8 mouse cellular contexts compared by ENCODE assay signal in the genomic region with DNA sequence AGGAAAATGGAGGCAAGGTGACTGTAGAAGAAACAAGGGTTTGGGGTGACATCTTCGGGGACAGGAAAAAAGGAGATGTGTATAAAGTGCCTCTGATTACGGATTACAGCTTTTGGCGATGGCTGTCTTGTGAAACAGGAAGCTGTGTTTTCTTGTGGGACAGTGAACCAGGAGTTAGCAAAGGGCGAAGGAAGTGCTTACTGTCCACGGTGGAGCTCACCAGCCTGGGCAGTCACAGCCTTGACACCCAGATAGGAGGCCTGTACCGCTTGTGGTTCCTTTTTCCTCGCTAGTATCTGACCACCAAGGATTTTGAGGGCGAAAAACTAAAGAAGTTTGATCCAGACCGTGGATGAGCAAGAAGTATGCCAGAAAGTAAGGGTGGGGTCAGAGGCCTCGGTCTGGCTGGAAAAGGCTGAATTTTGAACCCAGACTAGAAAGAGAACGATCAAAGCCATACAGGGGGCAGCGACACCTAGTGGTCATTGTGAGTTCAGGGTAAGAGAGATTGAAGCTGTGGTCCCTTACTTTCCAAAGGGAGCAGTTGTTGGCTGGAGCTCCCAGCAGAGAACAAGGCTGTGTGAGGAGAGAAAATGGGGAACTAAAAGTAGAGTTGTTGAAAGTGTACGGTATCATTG. TPM values are rescaled to one million over a fixed set of nuclear protein-coding genes. Genes with fewer than 3 reads are reported as not detected.
DNase-seq lines count a peak whose midpoint lies in the region; ATAC-seq and TF ChIP-seq lines count a peak whose summit lies in the region.

No protein-coding gene starts in this region.

- 0 out of 2 replicates have a peak, but pooled peaks have one; percentile 22 for ATAC-seq in forebrain, embryonic 13.5 days

- H3K27me3 ChIP-seq in forebrain, embryonic 13.5 days, result no peaks in the 10 kb centered on the region

- H3K4me3 ChIP-seq in ES-E14 (ENCODE audit: insufficient read depth in 1 of 2, low read depth in 1 of 2, low read length in 2 of 2, poor library complexity in 1 of 2, severe bottlenecking in 1 of 2), result no peak overlapping the region
- no peak overlapping the region for H3K4me3 ChIP-seq in forebrain, embryonic 13.5 days

- H3K36me3 ChIP-seq in ES-E14 (ENCODE audit: control insufficient read depth, insufficient read depth, low read length, poor library complexity, severe bottlenecking), result no peaks in the 10 kb centered on the region
- H3K36me3 ChIP-seq in forebrain, embryonic 13.5 days (ENCODE audit: poor library complexity, severe bottlenecking), result peaks cover 13% of the 10 kb centered on the region

- WGBS in forebrain, embryonic 13.5 days, result 47% methylated on average over 13 of the region's 13 CpGs

- H3K9ac ChIP-seq in ES-E14 (ENCODE audit: insufficient read depth, low read depth, low read length, poor library complexity, severe bottlenecking), result no peak overlapping the region
- H3K9ac ChIP-seq in forebrain, embryonic 13.5 days, result no peak overlapping the region

- 0 out of 2 replicates have a peak overlapping the region, but pooled peaks have one; percentile 65 for H3K4me2 ChIP-seq in forebrain, embryonic 13.5 days

- peaks cover 3 to 5% of the 10 kb centered on the region in 2 experiments; a peak in 2 of 4 replicates for H3K4me1 ChIP-seq in ES-E14 (ENCODE audit: control insufficient read depth in 2 of 2, insufficient read depth in 2 of 2, low read length in 2 of 2, poor library complexity in 1 of 2)
- H3K4me1 ChIP-seq in forebrain, embryonic 13.5 days, result peaks cover 12% of the 10 kb centered on the region; the same call in 1 of the 2 replicates

- in situ Hi-C loops in ES-E14 (cut with MboI; ENCODE audit: low sequenced_read_pairs in 2 of 2, unreplicated experiment in 2 of 2), result no loop called here

- H3K27ac ChIP-seq in ES-E14 (ENCODE audit: insufficient read depth, low read depth, low read length, poor library complexity, severe bottlenecking), result no peak overlapping the region
- no peak overlapping the region for H3K27ac ChIP-seq in forebrain, embryonic 13.5 days

- intact Hi-C loops in heart, postnatal 36 days (cut with DNase I), result loop anchor here (1.0 kb wide), 1 partner anchor 51 kb away; no protein-coding TSS in a partner anchor

- no peaks in the 10 kb centered on the region for H3K9me3 ChIP-seq in ES-E14 (ENCODE audit: control insufficient read depth, insufficient read depth, low read depth, low read length)
- H3K9me3 ChIP-seq in forebrain, embryonic 13.5 days (replicated peaks), result no peaks in the 10 kb centered on the region

- DNase-seq in ES-E14 (ENCODE audit: low read depth, low spot score), result peak; percentile 87
- peak; percentile 87 for DNase-seq in c-Kit-positive CD71-positive TER-119-positive erythroid progenitor cells, embryonic 14.5 days (ENCODE audit: low spot score)
- peak; percentile 78 to 81 for DNase-seq in heart, postnatal 36 days
- DNase-seq in layer of hippocampus, postnatal 14 days (ENCODE audit: low spot score in 2 of 2), result peak; percentile 73 to 75
- DNase-seq in lung, postnatal 25 days (ENCODE audit: low spot score), result peak; percentile 79
- DNase-seq in retina, adult 2 months (ENCODE audit: low read depth, low spot score), result peak; percentile 38
- peak; percentile 72 to 75 for DNase-seq in thymus, postnatal 36 days

TF ChIP-seq in ES-E14, 5 proteins besides CTCF, POLR2A, EP300 and RAD21:
- TF ChIP-seq ZC3H11A (IDR thresholded peaks at IDR 0.05; ENCODE audit: borderline replicate concordance, low read depth, low read length) (no peak), HCFC1 (IDR thresholded peaks at IDR 0.05; ENCODE audit: borderline replicate concordance, insufficient read depth, low read length) (no peak), CHD2 (IDR thresholded peaks at IDR 0.05; ENCODE audit: low read depth, low read length) (no peak), MAFK (IDR thresholded peaks at IDR 0.05; ENCODE audit: insufficient read depth, low read depth, low read length) (no peak)

RNA-seq across cellular contexts. Expression of gene Gng10, which starts 1.7 kb away (rescaled TPM):
- total RNA-seq in ES-E14 (2012; rRNA removed), result 12.6 and 25.3 TPM in 2 replicates
- 149 and 156 TPM in 2 replicates for polyA plus RNA-seq in forebrain, embryonic 13.5 days (2015; fragmentation: Nextera tagmentation; extraction: Ambion mirVana)
- 10 to 100 TPM; 16.6 to 17.0 TPM for total RNA-seq in heart, postnatal 36 days (2021)
- 100 to 1,000 TPM; 109 to 110 TPM for total RNA-seq in layer of hippocampus, postnatal 14 days (2021)

RNA-seq across cellular contexts. Expression of gene Gm20503, which starts 33.6 kb away (rescaled TPM):
- total RNA-seq in ES-E14 (2012; rRNA removed), result not detected in 2 replicates
- polyA plus RNA-seq in forebrain, embryonic 13.5 days (2015; fragmentation: Nextera tagmentation; extraction: Ambion mirVana), result 7.7 and 8.7 TPM in 2 replicates
- total RNA-seq in heart, postnatal 36 days (2021), result 1 to 10 TPM; 2.7 TPM
- total RNA-seq in layer of hippocampus, postnatal 14 days (2021), result 1 to 10 TPM in 1 of 2 experiments, not detected in 1; 2.8 TPM

RNA-seq across cellular contexts. Expression of gene Dnajc25, which starts 41.7 kb away (rescaled TPM):
- total RNA-seq in ES-E14 (2012; rRNA removed), result 7.8 and 12.0 TPM in 2 replicates
- polyA plus RNA-seq in forebrain, embryonic 13.5 days (2015; fragmentation: Nextera tagmentation; extraction: Ambion mirVana), result 4.2 and 5.9 TPM in 2 replicates
- 10 to 100 TPM; 18.7 to 19.5 TPM for total RNA-seq in heart, postnatal 36 days (2021)
- 1 to 10 TPM; 5.8 to 6.3 TPM for total RNA-seq in layer of hippocampus, postnatal 14 days (2021)

RNA-seq across cellular contexts. Expression of gene Ptgr1, which starts 49.7 kb away (rescaled TPM):
- total RNA-seq in ES-E14 (2012; rRNA removed), result 8.0 and 14.4 TPM in 2 replicates
- polyA plus RNA-seq in forebrain, embryonic 13.5 days (2015; fragmentation: Nextera tagmentation; extraction: Ambion mirVana), result 6.3 and 6.8 TPM in 2 replicates
- total RNA-seq in heart, postnatal 36 days (2021), result 1 to 10 TPM; 3.0 to 5.3 TPM
- total RNA-seq in layer of hippocampus, postnatal 14 days (2021), result 1 to 10 TPM; 3.7 to 3.8 TPM
